8 mouse cellular contexts compared by ENCODE assay signal in the genomic region with DNA sequence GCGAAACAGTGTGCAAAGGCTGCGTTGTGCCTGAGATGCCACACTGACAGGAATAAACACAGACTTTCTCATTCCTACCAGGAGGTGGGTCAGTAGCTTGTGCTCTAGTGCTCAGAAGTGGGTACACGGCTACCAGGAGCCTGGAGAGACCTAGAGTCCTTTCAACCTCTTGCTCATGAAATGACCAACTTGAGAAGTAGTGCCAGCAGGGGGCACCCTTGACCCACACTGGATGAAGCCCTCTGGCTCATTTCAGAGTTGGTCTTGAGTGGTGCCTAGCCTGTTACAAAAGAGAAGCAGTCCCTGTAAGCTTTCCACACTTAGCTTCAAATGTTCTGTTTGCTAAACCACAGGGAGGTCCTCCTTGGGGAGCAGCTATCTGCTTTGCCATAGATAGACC. TPM values are rescaled to one million over a fixed set of nuclear protein-coding genes. Genes with fewer than 3 reads are reported as not detected.
DNase-seq lines count a peak whose midpoint lies in the region; ATAC-seq lines count a peak whose summit lies in the region.

No protein-coding gene starts in this region.

- H3K9me3 ChIP-seq in hindbrain, embryonic 12.5 days (replicated peaks), result no peaks in the 10 kb centered on the region

- no peaks in the 10 kb centered on the region for H3K36me3 ChIP-seq in hindbrain, embryonic 12.5 days

- peaks cover 10% of the 10 kb centered on the region for H3K4me1 ChIP-seq in hindbrain, embryonic 12.5 days

- 58% methylated on average over 3 of the region's 3 CpGs for WGBS in hindbrain, embryonic 12.5 days

- peak; percentile 29 for ATAC-seq in hindbrain, embryonic 12.5 days (ENCODE audit: low FRiP score)
- ATAC-seq in monocyte, adult 5-6 weeks (replicated peaks; ENCODE audit: insufficient number of reproducible peaks, low FRiP score, low TSS enrichment, poor library complexity, severe bottlenecking), result no peak

- DNase-seq in NIH3T3 (ENCODE audit: low read depth), result peak; percentile 97
- peak; percentile 24 for DNase-seq in c-Kit-positive CD71-negative TER-119-negative erythroid progenitor cells, embryonic 14.5 days (ENCODE audit: low read depth)
- DNase-seq in forelimb bud, embryonic 11.5 days (ENCODE audit: low read depth, low spot score), result peak; percentile 87
- peak; percentile 81 to 88 for DNase-seq in layer of hippocampus, postnatal 10 days (ENCODE audit: low spot score in 2 of 2)
- DNase-seq in lung, postnatal 4 days, result peak; percentile 71 to 82
- peak; percentile 64 for DNase-seq in right cerebral cortex, postnatal 25 days

- no peak overlapping the region for H3K27ac ChIP-seq in hindbrain, embryonic 12.5 days

- no peak overlapping the region for H3K4me3 ChIP-seq in hindbrain, embryonic 12.5 days

- H3K9ac ChIP-seq in hindbrain, embryonic 12.5 days, result no peak overlapping the region

- no peak overlapping the region for H3K4me2 ChIP-seq in hindbrain, embryonic 12.5 days (replicated peaks)

- no peaks in the 10 kb centered on the region for H3K27me3 ChIP-seq in hindbrain, embryonic 12.5 days

RNA-seq across cellular contexts. Expression of a gene that starts 28.5 kb away (rescaled TPM):
- polyA plus RNA-seq in hindbrain, embryonic 12.5 days (2016; fragmentation: Nextera tagmentation; extraction: Ambion mirVana), result 1.0 and 1.3 TPM in 2 replicates
- total RNA-seq in layer of hippocampus, postnatal 10 days (2021), result 10 to 100 TPM; 18.5 to 18.9 TPM
- not detected in 3 replicates for total RNA-seq in monocyte, adult 5-6 weeks (2017)

RNA-seq across cellular contexts. Expression of a gene that starts 46.7 kb away (rescaled TPM):
- 59.2 and 70.5 TPM in 2 replicates for polyA plus RNA-seq in hindbrain, embryonic 12.5 days (2016; fragmentation: Nextera tagmentation; extraction: Ambion mirVana)
- 10 to 100 TPM in 1 of 2 experiments, 1 to 10 TPM in 1; 9.4 to 10.1 TPM for total RNA-seq in layer of hippocampus, postnatal 10 days (2021)
- 0.48 to 0.78 TPM in 2 of 3 replicates, not detected in the other for total RNA-seq in monocyte, adult 5-6 weeks (2017)

Comparison
In these comparisons a context has a peak if more than half of its experiments do, and no peak if none do; other contexts are left out.
1. DNase-seq: peak in every context shown above with its lines; median percentile 97 in NIH3T3; 87 in forelimb bud, embryonic 11.5 days; 84 in layer of hippocampus, postnatal 10 days; 76 in lung, postnatal 4 days; 64 in right cerebral cortex, postnatal 25 days; 24 in c-Kit-positive CD71-negative TER-119-negative erythroid progenitor cells, embryonic 14.5 days.
2. RNA of a gene that starts 28.5 kb away (total RNA-seq): 18.5 to 18.9 TPM in layer of hippocampus, postnatal 10 days; not detected in monocyte, adult 5-6 weeks; every median in the first group is over 10 times any median in the second.